Mouse (Mus musculus): Measurements from ENCODE around the gene Rft1. TPM values are rescaled to one million over a fixed set of nuclear protein-coding genes. Genes with fewer than 3 reads are reported as not detected.

Rft1 gene
- total and polyA plus RNA-seq, 2 experiments = 12.3 to 19.0 TPM

- WGBS = 73% methylated on average over 3 of the region's 3 CpGs
- Histone ChIP-seq H3K4me1 (ENCODE audit: control insufficient read depth, insufficient read depth, low read length) (no peaks in the 10 kb centered on the region), H3K27me3 (ENCODE audit: control insufficient read depth, insufficient read depth, low read length) (no peaks in the 10 kb centered on the region), H3K9ac (ENCODE audit: low read depth, low read length) (no peak overlapping the region), H3K36me3 (ENCODE audit: control insufficient read depth, insufficient read depth, low read length) (no peaks in the 10 kb centered on the region), H3K4me3 (ENCODE audit: insufficient read depth, low read depth, low read length) (no peak overlapping the region), H3K79me2 (ENCODE audit: control insufficient read depth, insufficient read depth, low read length) (no peaks in the 10 kb centered on the region), H3K27ac (replicated peaks; ENCODE audit: insufficient read depth, low read depth, low read length) (no peak overlapping the region)
- TF ChIP-seq CTCF (IDR thresholded peaks at IDR 0.05; ENCODE audit: low read depth, low read length) (no peak), POLR2A (IDR thresholded peaks at IDR 0.05; ENCODE audit: extremely low read depth, insufficient read depth, low read length) (no peak)
- DNase-seq (ENCODE audit: extremely low read depth, low read depth, low spot score) = no peak
Observed at GRCm38 (mm10) chr14:30648478-30648877, 5.7 kb upstream of the Rft1 start.

DNA sequence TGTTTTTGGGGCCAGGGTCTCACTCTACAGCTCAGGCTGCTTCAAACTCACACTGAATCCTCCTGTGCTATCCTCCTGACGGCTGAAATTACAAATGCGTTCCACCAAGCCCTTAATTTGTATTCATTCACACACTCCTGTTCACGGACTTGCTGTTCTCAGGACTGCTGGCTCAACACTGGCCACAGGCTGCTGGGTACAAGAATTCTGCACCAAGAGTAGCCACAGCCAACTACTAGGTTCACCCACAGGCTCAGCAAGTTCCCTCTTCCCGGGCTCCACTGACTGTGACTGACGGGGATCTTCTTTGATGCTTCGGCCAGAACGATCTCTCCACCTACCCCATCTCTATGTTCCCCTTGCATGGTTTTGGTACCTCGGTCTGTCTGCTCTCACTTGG lies 4.4 kb upstream of the Rft1 start:
- TF ChIP-seq CTCF (IDR thresholded peaks at IDR 0.05; ENCODE audit: low read depth, low read length) = no peak
- TF ChIP-seq POLR2A (IDR thresholded peaks at IDR 0.05; ENCODE audit: extremely low read depth, insufficient read depth, low read length) = no peak
- H3K36me3 ChIP-seq (ENCODE audit: control insufficient read depth, insufficient read depth, low read length) = no peaks in the 10 kb centered on the region
- WGBS = 92% methylated on average over 8 of the region's 8 CpGs

DNA sequence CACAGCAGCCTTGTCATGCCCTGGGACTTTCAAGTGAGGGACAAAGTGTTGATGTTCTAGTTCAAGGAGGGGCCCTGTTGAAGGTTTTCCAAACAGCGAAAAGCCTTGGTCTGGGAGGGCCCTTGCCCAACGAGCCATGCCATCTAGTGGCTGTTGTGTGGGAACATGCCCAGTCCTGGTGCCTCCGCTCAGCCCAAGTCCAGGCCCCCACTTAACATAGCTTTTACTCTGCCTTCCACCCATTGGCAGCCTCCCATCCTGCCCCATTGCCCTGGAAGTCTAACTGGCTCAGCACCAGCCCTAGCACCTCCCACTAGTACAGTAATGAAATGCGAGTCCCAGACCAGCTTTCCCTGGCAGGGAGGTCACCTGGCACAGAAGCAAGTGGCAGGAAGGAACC lies 3.2 kb upstream of the Rft1 start:
- WGBS = 8% methylated on average over 4 of the region's 4 CpGs
- Histone ChIP-seq H3K4me1 (ENCODE audit: control insufficient read depth, insufficient read depth, low read length) (peaks cover 2% of the 10 kb centered on the region), H3K27me3 (ENCODE audit: control insufficient read depth, insufficient read depth, low read length) (no peaks in the 10 kb centered on the region), H3K27ac (replicated peaks; ENCODE audit: insufficient read depth, low read depth, low read length) (no peak overlapping the region), H3K36me3 (ENCODE audit: control insufficient read depth, insufficient read depth, low read length) (no peaks in the 10 kb centered on the region), H3K79me2 (ENCODE audit: control insufficient read depth, insufficient read depth, low read length) (no peaks in the 10 kb centered on the region), H3K9ac (ENCODE audit: low read depth, low read length) (no peak overlapping the region), H3K4me3 (ENCODE audit: insufficient read depth, low read depth, low read length) (no peak overlapping the region)
- peak; percentile 88 for DNase-seq (ENCODE audit: extremely low read depth, low read depth, low spot score)
- TF ChIP-seq POLR2A (IDR thresholded peaks at IDR 0.05; ENCODE audit: extremely low read depth, insufficient read depth, low read length) (no peak), CTCF (IDR thresholded peaks at IDR 0.05; ENCODE audit: low read depth, low read length) (peak; percentile 75)

More for the DNA sequence above, 4.4 kb upstream of the Rft1 start:
- no peak overlapping the region for H3K9ac ChIP-seq (ENCODE audit: low read depth, low read length)
- peaks cover 2% of the 10 kb centered on the region for H3K4me1 ChIP-seq (ENCODE audit: control insufficient read depth, insufficient read depth, low read length)
- no peaks in the 10 kb centered on the region for H3K79me2 ChIP-seq (ENCODE audit: control insufficient read depth, insufficient read depth, low read length)
- no peaks in the 10 kb centered on the region for H3K27me3 ChIP-seq (ENCODE audit: control insufficient read depth, insufficient read depth, low read length)
- DNase-seq (ENCODE audit: extremely low read depth, low read depth, low spot score) = no peak
- no peak overlapping the region for H3K27ac ChIP-seq (replicated peaks; ENCODE audit: insufficient read depth, low read depth, low read length)
- H3K4me3 ChIP-seq (ENCODE audit: insufficient read depth, low read depth, low read length) = no peak overlapping the region

GRCm38 (mm10) chr14:30654691-30655228 lies 600 bp downstream of the Rft1 start:
- peak overlapping the region; percentile 67 for H3K27ac ChIP-seq (replicated peaks; ENCODE audit: insufficient read depth, low read depth, low read length)
- 18% methylated on average over 4 of the region's 4 CpGs for WGBS

GRCm38 (mm10) chr14:30655531-30655930 lies 1.4 kb downstream of the Rft1 start:
- no peak overlapping the region for H3K27ac ChIP-seq (replicated peaks; ENCODE audit: insufficient read depth, low read depth, low read length)
- 96% methylated on average over 1 of the region's 1 CpGs for WGBS
- no peak overlapping the region for H3K4me3 ChIP-seq (ENCODE audit: insufficient read depth, low read depth, low read length)
- H3K27me3 ChIP-seq (ENCODE audit: control insufficient read depth, insufficient read depth, low read length) = no peaks in the 10 kb centered on the region
- TF ChIP-seq CTCF (IDR thresholded peaks at IDR 0.05; ENCODE audit: low read depth, low read length) = no peak
- TF ChIP-seq POLR2A (IDR thresholded peaks at IDR 0.05; ENCODE audit: extremely low read depth, insufficient read depth, low read length) = no peak
- H3K79me2 ChIP-seq (ENCODE audit: control insufficient read depth, insufficient read depth, low read length) = no peaks in the 10 kb centered on the region
- H3K36me3 ChIP-seq (ENCODE audit: control insufficient read depth, insufficient read depth, low read length) = no peaks in the 10 kb centered on the region; the same call in 1 of the 2 replicates
- no peak overlapping the region for H3K9ac ChIP-seq (ENCODE audit: low read depth, low read length)
- H3K4me1 ChIP-seq (ENCODE audit: control insufficient read depth, insufficient read depth, low read length) = peaks cover 2% of the 10 kb centered on the region
- no peak for DNase-seq (ENCODE audit: extremely low read depth, low read depth, low spot score)

More at GRCm38 (mm10) chr14:30654691-30655228, 600 bp downstream of the Rft1 start:
- Histone ChIP-seq H3K4me3 (ENCODE audit: insufficient read depth, low read depth, low read length) (peak overlapping the region; percentile 85), H3K9ac (ENCODE audit: low read depth, low read length) (peak overlapping the region; percentile 98), H3K27me3 (ENCODE audit: control insufficient read depth, insufficient read depth, low read length) (no peaks in the 10 kb centered on the region), H3K79me2 (ENCODE audit: control insufficient read depth, insufficient read depth, low read length) (no peaks in the 10 kb centered on the region), H3K36me3 (ENCODE audit: control insufficient read depth, insufficient read depth, low read length) (no peaks in the 10 kb centered on the region; the same call in 1 of the 2 replicates), H3K4me1 (ENCODE audit: control insufficient read depth, insufficient read depth, low read length) (peaks cover 2% of the 10 kb centered on the region)
- peak; percentile 45 for DNase-seq (ENCODE audit: extremely low read depth, low read depth, low spot score)
- no peak for TF ChIP-seq POLR2A (IDR thresholded peaks at IDR 0.05; ENCODE audit: extremely low read depth, insufficient read depth, low read length)
- no peak for TF ChIP-seq CTCF (IDR thresholded peaks at IDR 0.05; ENCODE audit: low read depth, low read length)

DNA sequence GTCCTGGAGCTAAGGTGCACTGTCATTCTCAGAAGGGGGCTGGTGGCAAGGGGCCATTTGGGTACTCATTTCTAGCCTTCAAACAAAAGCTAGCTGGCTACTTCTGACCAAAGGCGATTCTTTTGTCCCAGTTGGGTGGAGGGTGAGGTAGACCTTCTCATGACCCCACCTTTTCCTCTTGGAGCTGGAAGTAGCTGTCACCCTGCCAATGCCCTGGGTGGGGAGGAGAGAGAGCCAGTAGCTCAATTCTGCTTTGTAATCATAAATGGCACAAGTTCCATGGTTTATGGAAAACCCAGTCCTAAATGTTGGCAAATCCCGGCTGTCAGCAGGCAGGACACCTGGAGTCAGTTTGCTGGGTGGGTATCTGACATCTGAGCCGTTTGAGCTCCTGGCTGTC lies 11.9 kb downstream of the Rft1 start:
- TF ChIP-seq POLR2A (IDR thresholded peaks at IDR 0.05; ENCODE audit: extremely low read depth, insufficient read depth, low read length) (no peak), CTCF (IDR thresholded peaks at IDR 0.05; ENCODE audit: low read depth, low read length) (no peak)
- no peak overlapping the region for H3K4me3 ChIP-seq (ENCODE audit: insufficient read depth, low read depth, low read length)
- no peak overlapping the region for H3K27ac ChIP-seq (replicated peaks; ENCODE audit: insufficient read depth, low read depth, low read length)
- H3K36me3 ChIP-seq (ENCODE audit: control insufficient read depth, insufficient read depth, low read length) = peaks cover 39% of the 10 kb centered on the region
- 77% methylated on average over 3 of the region's 3 CpGs for WGBS
- H3K79me2 ChIP-seq (ENCODE audit: control insufficient read depth, insufficient read depth, low read length) = no peaks in the 10 kb centered on the region
- no peaks in the 10 kb centered on the region for H3K27me3 ChIP-seq (ENCODE audit: control insufficient read depth, insufficient read depth, low read length)
- H3K4me1 ChIP-seq (ENCODE audit: control insufficient read depth, insufficient read depth, low read length) = peaks cover 1% of the 10 kb centered on the region; the same call in 1 of the 2 replicates
- no peak overlapping the region for H3K9ac ChIP-seq (ENCODE audit: low read depth, low read length)
- no peak for DNase-seq (ENCODE audit: extremely low read depth, low read depth, low spot score)
